Mouse (Mus musculus) stomach, embryonic 14.5 days (tissue): Measurements from ENCODE around the gene Ano10. TPM values are rescaled to one million over a fixed set of nuclear protein-coding genes. Genes with fewer than 3 reads are reported as not detected.
A peak's percentile ranks its signal among the peaks of the same experiment; 100 is the strongest.

Experiments
- ATAC-seq: fragments of 200-750 bp; cut with Nextera tagmentation; 2 replicates; pipeline ENCODE4 v1.8.0; 2017; ENCODE audit warnings: low read depth, moderate TSS enrichment; ENCODE audit not compliant: insufficient number of reproducible peaks, insufficient read depth, low FRiP score
- H3K27ac ChIP-seq: fragments of 300-500 bp; sonication (generic); 2 replicates; pipeline ENCODE4 v1.5.1; 2014; ENCODE audit warnings: mild to moderate bottlenecking, low read length, moderate library complexity, mixed read lengths
- H3K27me3 ChIP-seq: fragments of 300-500 bp; sonication (generic); 2 replicates; pipeline ENCODE4 v1.6.1; 2014; ENCODE audit warnings: low read length, control low read depth, mixed read lengths; ENCODE audit not compliant: control insufficient read depth, insufficient read depth
- H3K36me3 ChIP-seq: fragments of 300-500 bp; sonication (generic); 2 replicates; pipeline ENCODE4 v1.6.1; 2014; ENCODE audit warnings: mild to moderate bottlenecking, control low read depth, low read length, moderate library complexity, mixed read lengths; ENCODE audit not compliant: control insufficient read depth, insufficient read depth
- H3K4me1 ChIP-seq: fragments of 300-500 bp; sonication (generic); 2 replicates; pipeline ENCODE4 v1.6.1; 2014; ENCODE audit warnings: low read length, control low read depth, mixed read lengths; ENCODE audit not compliant: control insufficient read depth, insufficient read depth
- H3K4me2 ChIP-seq: fragments of 300-500 bp; sonication (generic); replicated peaks from 2 replicates; pipeline ENCODE4 v1.6.1; 2014; ENCODE audit warnings: low read depth, low read length, control low read depth
- H3K4me3 ChIP-seq: fragments of 300-500 bp; sonication (generic); 2 replicates; pipeline ENCODE4 v1.5.1; 2014; ENCODE audit warnings: low read depth, low read length, control low read depth
- H3K9ac ChIP-seq: fragments of 300-500 bp; sonication (generic); replicated peaks from 2 replicates; pipeline ENCODE4 v1.6.1; 2014; ENCODE audit warnings: low read depth, mild to moderate bottlenecking, control low read depth, low read length, moderate library complexity, mixed read lengths
- H3K9me3 ChIP-seq: fragments of 300-500 bp; sonication (generic); 2 replicates; pipeline ENCODE4 v1.6.1; 2016; ENCODE audit warnings: low read depth, low read length, control low read depth; ENCODE audit not compliant: control insufficient read depth
- WGBS: fragments of 180-500 bp; shearing (Covaris S2); extraction: QIAGEN DNeasy Blood & Tissue Kit; methylation state at CpG from one replicate; pipeline ENCODE4 v1.1.7; 2014; 5-methylcytosine and 5-hydroxymethylcytosine counted together
- polyA plus RNA-seq: library from polyadenylated mRNA; unstranded; fragments of >200 nt; fragmentation: Nextera tagmentation; extraction: Ambion mirVana; gene quantifications from 2 replicates; pipeline ENCODE4 v1.2.1, GENCODE M21; 2014

The Ano10 gene
- polyA plus RNA-seq, 1 experiment from 2014 or later, result 46.0 TPM

GRCm38 (mm10) chr9:122225309-122225708 is 68.9 kb downstream of the Ano10 start:
- H3K9me3 ChIP-seq, result no peaks in the 10 kb centered on the region
- WGBS, result 46% methylated on average over 7 of the region's 7 CpGs
- no peak for ATAC-seq

DNA sequence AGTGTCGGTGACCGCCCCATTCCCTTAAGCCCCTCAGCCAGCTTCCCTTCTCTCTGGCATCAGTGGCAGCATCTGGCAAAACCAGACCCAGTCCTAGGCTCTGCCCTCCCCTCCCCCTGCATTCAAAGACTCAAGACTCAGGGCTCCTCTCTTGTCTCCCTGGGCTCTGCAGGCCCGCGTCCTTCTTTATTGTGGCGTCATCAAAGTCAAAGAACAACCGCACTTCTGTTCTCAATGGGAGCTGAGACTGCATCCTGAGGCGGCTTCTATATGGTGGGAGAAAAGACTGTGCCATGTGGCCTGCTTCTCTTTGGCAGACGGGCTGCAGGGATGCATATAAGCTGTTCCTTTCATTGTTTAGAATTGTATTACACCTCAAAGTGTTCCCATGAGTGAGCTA is 71.2 kb downstream of the Ano10 start:
- Histone ChIP-seq H3K27me3 (no peaks in the 10 kb centered on the region), H3K4me3 (no peak overlapping the region), H3K4me2 (no peak overlapping the region), H3K36me3 (no peaks in the 10 kb centered on the region; the same call in 1 of the 2 replicates), H3K27ac (no peak overlapping the region), H3K9ac (no peak overlapping the region), H3K4me1 (peaks cover 3% of the 10 kb centered on the region; the same call in 1 of the 2 replicates), H3K9me3 (no peaks in the 10 kb centered on the region)
- WGBS, result 61% methylated on average over 8 of the region's 8 CpGs
- ATAC-seq, result no peak

More at GRCm38 (mm10) chr9:122225309-122225708, 68.9 kb downstream of the Ano10 start:
- Histone ChIP-seq H3K4me1 (peaks cover 3% of the 10 kb centered on the region; the same call in 1 of the 2 replicates), H3K27ac (no peak overlapping the region), H3K36me3 (no peaks in the 10 kb centered on the region; the same call in 1 of the 2 replicates), H3K27me3 (no peaks in the 10 kb centered on the region), H3K9ac (no peak overlapping the region), H3K4me3 (no peak overlapping the region), H3K4me2 (no peak overlapping the region)

- H3K4me1 ChIP-seq, result peaks cover 3% of the 10 kb centered on the region; the same call in 1 of the 2 replicates
- WGBS, result 59% methylated on average over 2 of the region's 2 CpGs
- no peaks in the 10 kb centered on the region for H3K36me3 ChIP-seq
- H3K27me3 ChIP-seq, result no peaks in the 10 kb centered on the region
- H3K4me2 ChIP-seq, result no peak overlapping the region
- no peak overlapping the region for H3K27ac ChIP-seq
- no peak overlapping the region for H3K4me3 ChIP-seq
- no peaks in the 10 kb centered on the region for H3K9me3 ChIP-seq
- ATAC-seq, result no peak
- no peak overlapping the region for H3K9ac ChIP-seq
Observed at GRCm38 (mm10) chr9:122219934-122220333, 74.3 kb downstream of the Ano10 start.

GRCm38 (mm10) chr9:122216945-122217529 is 77.2 kb downstream of the Ano10 start:
- Histone ChIP-seq H3K9me3 (no peaks in the 10 kb centered on the region), H3K4me1 (no peaks in the 10 kb centered on the region), H3K4me2 (no peak overlapping the region), H3K27ac (no peak overlapping the region), H3K4me3 (no peak overlapping the region), H3K27me3 (no peaks in the 10 kb centered on the region), H3K36me3 (peaks cover 3% of the 10 kb centered on the region; the same call in 1 of the 2 replicates), H3K9ac (no peak overlapping the region)
- no peak for ATAC-seq
- 73% methylated on average over 7 of the region's 7 CpGs for WGBS

GRCm38 (mm10) chr9:122215118-122215517 is 79.1 kb downstream of the Ano10 start:
- no peak for ATAC-seq

DNA sequence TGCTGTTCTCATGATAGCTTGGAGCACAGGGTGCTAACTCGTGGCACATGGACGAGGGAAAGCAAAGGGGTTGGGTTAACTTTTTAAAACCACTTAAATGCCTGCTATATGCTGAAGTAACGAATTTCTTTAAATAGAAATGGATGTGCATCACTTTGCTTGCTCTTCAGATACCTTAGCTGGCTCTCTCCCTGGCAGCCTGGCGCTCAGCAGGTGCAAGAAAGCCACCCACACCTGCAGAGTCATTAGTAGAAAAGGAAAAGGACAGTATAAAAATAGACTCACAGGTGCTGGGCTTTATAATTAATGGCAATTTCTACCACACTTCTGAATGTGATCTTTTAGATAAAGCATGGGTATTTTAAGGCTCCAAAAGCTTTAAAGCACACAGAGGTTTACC is 85.9 kb downstream of the Ano10 start:
- Histone ChIP-seq H3K27ac (no peak overlapping the region), H3K36me3 (no peaks in the 10 kb centered on the region), H3K9me3 (no peaks in the 10 kb centered on the region), H3K9ac (no peak overlapping the region), H3K4me2 (no peak overlapping the region), H3K4me3 (no peak overlapping the region), H3K4me1 (peaks cover 7% of the 10 kb centered on the region; the same call in 1 of the 2 replicates), H3K27me3 (no peaks in the 10 kb centered on the region)
- no peak for ATAC-seq
- 80% methylated on average over 4 of the region's 4 CpGs for WGBS

More at GRCm38 (mm10) chr9:122215118-122215517, 79.1 kb downstream of the Ano10 start:
- H3K27me3 ChIP-seq, result no peaks in the 10 kb centered on the region
- H3K9ac ChIP-seq, result no peak overlapping the region
- no peak overlapping the region for H3K4me2 ChIP-seq
- peaks cover 3% of the 10 kb centered on the region; the same call in 1 of the 2 replicates for H3K36me3 ChIP-seq
- no peaks in the 10 kb centered on the region for H3K4me1 ChIP-seq
- H3K4me3 ChIP-seq, result no peak overlapping the region
- no peaks in the 10 kb centered on the region for H3K9me3 ChIP-seq
- no peak overlapping the region for H3K27ac ChIP-seq

DNA sequence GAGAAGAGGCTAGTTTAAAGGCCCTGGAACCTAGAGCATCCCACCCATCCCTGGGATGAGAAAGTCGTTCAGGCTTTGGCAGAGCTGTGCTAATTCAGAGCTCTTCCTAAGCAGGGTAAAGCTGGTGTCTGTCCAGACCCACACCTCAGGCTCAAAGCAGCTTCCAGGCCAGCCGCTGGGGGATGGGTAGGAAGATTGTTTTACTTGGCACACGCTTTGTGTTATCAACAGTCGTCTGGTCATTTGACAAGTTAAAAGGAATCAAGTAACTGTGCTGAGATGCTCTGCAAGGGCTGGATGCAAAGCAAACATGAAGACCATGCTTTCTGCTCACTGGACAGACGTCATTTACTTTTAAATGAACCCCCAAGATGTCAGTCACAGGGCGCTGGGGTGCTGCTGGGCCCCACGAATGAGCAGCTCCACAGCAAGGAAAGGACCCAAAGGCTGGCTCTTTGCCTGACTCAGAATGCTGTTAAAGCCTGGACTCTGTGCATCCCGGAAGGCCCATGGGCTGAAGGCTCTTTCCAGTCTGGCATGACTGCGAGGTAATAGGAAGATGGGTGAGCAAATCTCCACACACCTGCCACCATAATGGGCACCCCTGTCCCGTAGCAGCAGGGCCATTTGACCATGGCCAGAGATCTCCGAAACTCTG is 88.6 kb downstream of the Ano10 start:
- 47% methylated on average over 11 of the region's 11 CpGs for WGBS
- no peaks in the 10 kb centered on the region for H3K27me3 ChIP-seq
- peaks cover 7% of the 10 kb centered on the region; the same call in 1 of the 2 replicates for H3K4me1 ChIP-seq

DNA sequence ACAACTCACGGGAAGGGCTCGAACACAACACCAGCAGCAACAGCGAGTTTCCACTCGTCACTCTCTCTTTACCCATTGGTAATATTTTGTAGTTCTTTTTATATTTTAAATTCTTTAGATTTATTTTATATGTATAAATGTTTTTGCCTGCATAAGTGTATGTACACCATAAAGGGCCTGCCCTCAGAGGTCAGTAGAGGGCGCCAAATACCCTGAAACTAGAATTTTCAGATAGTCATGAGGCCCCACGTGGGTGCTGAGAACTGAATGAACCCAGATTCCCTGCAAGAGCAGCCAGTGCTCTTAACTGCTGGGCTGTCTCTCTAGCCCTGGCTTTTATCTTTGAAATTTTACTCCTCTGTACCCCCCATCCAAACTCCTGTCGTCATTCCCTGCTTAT is 89.7 kb downstream of the Ano10 start:
- Histone ChIP-seq H3K36me3 (no peaks in the 10 kb centered on the region; the same call in 1 of the 2 replicates), H3K4me2 (no peak overlapping the region), H3K9ac (no peak overlapping the region), H3K27ac (no peak overlapping the region; the same call in 1 of the 2 replicates), H3K9me3 (no peaks in the 10 kb centered on the region), H3K27me3 (no peaks in the 10 kb centered on the region), H3K4me3 (no peak overlapping the region), H3K4me1 (peaks cover 7% of the 10 kb centered on the region; the same call in 1 of the 2 replicates)
- ATAC-seq, result no peak
- 77% methylated on average over 7 of the region's 7 CpGs for WGBS

More for the DNA sequence above, 88.6 kb downstream of the Ano10 start:
- Histone ChIP-seq H3K9ac (no peak overlapping the region), H3K4me2 (no peak overlapping the region), H3K36me3 (no peaks in the 10 kb centered on the region; the same call in 1 of the 2 replicates), H3K9me3 (no peaks in the 10 kb centered on the region), H3K4me3 (no peak overlapping the region), H3K27ac (no peak overlapping the region; the same call in 1 of the 2 replicates)
- ATAC-seq, result peak; percentile 34; the same call in 1 of the 2 replicates
